Mouse (Mus musculus): Measurements from ENCODE around the gene Klrb1c.
"Not testable (repeated sequence)": the region's sequence is repeated elsewhere in the genome, so short reads cannot be mapped to it uniquely, and the experiment has no call there.

Klrb1c gene

DNA sequence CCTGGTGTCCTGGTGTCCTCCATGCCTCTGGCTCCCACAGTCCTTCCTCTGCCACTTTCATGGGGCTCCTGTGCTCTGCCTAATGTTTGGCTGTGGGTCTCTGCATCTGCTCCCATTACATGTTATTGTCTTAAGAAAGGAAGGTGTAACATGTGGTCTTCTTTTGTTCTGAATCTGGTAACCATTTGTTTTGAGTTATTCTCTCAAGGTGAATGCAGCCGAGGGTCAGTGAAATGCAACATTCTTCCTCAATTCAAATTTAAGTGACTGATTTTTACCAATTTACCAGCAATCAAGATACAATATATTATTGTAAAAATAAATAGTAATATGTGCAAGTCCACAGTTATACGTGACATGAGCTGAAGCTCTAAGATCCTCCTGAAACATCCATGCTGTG is at the start of gene Klrb1c:
Klrb1c (minus strand) TSS at position 101 of the 400 bp plus-strand sequence.
- no peak for DNase-seq

DNA sequence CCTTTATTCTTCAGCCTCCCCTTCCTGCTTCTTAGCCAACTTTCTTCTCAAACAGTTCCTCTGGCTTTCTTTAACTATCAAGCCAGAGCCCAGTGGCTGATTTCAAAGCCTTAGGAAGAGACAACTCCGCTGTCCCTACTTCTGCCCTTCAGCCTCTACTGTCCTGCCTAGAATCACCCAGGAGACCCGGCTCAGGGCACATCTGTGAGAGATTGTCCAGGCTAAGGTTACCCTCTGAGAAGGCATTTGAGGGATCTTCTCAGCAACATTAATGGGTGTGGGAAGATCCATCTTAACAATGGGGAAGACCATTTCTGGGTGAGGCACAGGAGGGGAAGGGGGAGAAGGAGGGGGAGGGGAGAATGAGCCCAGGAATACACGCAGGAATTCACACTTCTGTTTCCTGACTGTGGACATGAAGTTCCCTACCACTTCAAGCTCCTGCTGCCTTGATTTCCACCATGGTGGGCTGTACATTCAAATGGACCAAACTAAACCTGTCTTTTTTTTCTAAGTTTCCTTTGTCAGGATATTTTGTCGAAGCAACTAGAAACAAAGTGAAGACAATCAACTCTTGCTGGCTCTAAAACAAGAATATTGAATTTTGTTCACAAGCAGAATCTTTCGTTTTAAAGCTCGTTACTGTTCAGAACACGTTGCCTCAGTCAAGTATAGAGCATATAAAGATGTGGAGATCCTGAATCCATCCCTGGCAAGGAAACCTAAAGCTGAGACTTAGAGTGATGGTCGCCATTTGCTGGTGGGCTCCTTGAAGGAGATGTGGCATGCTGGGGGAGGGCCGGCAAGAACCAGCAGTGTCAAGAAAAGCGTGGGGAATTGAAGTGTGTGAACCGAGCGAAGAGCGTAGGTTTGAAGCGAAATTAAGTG is 48.7 kb upstream of the Klrb1c start:
- DNase-seq = peak; percentile 14

DNA sequence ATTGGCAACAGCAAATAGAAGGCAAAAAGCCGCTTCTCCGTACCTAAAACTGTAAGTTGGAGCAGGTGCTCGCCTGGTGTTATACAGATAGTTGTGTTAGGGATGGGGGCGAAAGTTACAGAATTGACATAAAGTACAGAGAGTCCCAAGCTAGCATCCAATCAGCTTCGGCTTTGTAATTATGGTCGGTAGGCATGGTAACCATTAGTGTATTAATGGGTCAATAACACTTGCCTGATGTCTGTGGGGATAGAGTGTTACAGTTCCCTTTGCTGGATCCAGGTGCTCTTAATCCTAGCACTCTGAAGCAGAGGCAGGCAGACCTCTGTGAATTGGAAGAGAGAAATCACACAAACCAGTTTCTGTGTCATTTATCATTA is 47.9 kb upstream of the Klrb1c start:
- DNase-seq = no peak

DNA sequence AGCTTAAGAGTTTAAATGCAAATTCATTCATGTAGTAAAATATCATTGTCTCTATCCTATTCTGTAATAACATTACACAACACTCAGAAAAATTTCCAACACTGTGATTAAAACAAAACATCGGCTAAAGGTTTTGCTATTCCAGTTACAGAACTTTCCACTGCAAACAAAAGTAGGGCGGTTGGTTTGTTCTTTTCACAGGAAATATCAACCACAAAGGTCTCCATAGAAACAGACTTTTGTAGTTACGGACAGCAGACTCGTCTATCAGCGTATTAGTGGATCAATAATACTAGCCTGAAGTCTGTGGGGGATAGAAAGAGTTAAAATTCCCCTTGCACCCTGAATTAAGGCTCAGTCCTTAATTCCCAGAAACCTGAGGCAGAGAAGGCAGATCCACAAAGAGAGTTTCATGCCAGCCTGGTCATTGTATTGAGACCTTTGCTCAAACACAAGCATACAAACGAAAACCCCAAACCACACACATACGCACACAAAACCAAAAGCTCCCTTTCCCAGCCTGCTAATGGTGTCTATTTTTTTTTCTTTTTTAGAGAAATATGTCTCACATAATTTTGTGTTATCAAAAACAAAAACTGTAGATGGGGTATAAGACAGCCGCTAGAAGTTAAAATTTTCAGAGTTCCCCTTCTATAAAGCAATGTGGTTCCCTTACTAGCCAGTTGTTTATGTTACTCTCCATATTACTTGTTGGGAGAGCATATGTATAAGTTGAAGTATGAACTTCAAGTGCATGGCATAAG is 47.4 kb upstream of the Klrb1c start:
- no peak for DNase-seq

DNA sequence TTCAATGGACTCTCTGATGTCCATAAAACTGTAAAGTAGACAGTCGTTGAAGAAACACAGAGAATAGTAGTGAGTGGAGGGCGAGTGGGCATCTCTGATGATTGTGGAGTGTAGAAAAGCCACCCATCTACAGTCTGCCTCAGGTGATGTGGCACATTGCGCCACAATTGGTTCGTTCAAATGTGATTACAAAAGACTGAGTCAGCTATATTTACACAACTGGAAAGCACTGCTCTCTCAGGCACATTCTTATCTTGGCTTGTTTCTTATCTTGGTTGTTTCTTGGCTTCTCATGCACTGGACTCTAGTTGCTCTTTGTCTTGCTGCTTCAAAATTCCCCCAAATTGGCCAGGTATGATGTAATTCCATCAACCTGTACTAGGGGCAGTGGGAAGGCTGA is 46.6 kb upstream of the Klrb1c start:
- DNase-seq = no peak

DNA sequence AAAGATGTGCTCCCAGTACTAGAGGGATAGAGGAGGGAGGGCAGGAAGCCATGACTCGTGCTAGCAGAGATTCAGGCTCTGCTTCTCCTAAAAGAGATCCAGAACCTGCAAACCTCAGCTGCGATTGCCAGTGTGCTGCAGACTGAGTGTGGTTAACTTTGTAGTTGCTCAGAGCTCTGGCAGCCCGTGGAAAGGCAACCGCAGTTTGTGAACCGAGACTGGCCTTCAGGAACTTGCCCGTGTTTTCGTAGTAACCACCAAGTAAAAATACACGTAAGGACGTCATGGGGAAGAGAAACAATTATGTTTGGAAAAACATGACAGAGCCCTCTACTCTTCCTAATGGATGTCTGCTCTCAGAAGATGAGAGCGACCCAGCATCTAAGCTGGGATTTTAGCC is 44.0 kb upstream of the Klrb1c start:
- DNase-seq = no peak

DNA sequence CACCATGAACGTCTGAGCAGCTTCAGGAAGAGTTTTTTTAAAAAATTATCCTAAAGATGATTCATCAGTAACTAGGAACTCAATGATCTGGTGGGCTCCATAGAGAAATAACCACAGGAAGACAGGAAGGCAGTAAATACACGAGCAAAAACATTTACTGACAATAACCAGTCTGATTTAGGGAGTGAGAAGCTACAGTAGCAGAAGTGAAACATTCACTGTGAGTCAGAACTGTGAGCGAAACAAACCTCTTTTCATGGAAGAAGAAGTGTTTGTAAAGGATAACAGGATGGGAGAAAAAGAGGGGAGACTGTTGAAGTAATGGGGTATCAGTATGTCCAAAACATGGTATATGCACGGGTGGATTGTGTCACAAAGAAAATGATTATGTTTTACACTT is 40.8 kb upstream of the Klrb1c start:
- DNase-seq = no peak

DNA sequence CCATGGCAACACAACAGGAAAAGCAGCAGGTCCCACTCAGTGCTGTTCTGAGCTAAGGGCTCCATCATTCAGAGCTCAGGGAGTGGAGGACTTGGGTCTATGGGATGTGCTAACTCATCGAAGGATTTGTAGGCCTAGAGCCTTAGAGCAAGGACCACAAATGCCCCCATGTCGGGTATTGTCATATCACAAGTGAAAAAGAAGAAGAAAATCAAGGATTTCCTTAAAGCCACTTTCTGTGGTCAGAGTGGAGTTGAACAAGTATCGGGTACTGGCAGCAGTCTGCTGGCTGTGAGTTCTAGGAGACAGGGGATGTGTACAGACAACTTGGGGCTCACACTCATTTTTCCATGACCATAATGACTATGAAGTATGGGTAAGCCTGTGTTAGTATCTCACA is 37.8 kb upstream of the Klrb1c start:
- no peak for DNase-seq

DNA sequence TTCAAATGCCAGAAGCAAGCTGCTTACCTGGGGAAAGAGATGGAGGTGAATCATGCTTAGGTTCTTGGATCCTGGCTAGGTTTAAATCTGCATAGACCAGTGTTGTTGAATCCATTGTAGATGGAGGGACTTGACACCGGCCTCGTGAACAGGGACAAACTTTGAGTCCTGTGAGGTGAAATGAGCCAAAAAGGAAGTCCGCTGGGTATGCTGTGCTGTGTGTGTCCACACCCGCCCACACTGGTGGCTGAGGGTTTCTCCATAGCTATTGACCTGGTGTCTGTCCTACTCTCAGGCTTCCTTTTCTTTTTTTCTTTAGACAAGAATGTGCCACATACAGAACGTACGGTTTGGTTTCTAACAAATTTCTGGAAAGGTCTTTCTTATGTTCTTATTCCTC is 37.1 kb upstream of the Klrb1c start, which contains the start of the genes Gm44511 and Klrb1b:
Gm44511 (minus strand) TSS at position 184 of the 400 bp plus-strand sequence.
Klrb1b (minus strand) TSS at position 200 of the 400 bp plus-strand sequence.
- DNase-seq = no peak

DNA sequence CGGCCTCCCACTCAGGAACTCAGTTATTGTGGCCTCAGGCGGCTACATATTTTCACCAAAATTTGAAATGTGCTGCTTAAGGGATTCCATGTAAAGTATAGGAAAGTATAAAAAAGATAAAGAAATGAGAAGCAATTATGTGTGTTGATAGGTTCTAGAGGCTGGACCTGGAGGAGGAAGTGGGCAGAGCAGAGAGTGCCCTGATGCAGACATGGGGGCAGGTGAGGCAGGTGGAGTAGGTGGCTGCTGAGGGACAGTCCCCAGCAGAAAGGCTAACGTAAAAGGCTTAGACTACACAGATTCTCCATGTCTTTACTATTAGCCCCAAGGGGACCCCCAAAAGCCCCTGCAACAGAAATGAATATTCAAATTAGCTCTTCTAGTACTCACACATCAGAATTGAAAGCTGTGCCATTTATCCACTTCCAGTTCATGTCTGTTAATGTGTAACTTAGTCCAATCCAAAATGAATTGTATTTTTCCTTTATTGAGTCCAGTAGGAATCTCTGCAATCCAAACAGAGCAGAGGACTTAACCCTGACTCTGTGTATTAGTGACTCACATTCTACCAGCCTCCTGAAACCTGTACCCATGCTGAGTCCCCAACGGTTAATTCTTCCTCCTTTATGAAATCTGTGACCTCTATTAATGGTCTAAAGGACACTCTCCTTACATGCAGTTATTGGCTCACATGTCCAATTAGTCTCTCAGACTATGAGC is 29.2 kb upstream of the Klrb1c start:
- no peak for DNase-seq

DNA sequence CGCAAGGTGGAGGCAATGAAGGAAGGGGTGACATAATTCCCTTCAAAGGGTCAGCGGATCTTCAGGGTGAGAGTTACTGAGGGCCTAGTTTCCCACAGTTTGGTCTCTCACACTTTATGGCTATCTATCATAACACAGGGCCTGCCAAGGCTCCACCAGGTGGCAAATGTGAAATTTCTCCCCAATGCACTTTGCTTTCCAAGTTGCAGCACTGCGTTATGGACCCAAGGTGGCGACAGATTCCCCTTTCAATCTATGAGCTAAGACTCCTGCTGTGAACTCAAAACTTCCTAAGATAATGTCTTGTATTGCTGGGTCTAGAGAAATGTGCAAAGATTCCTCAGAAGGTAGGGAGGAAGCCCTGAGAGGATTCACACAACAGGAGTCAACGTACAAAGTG is 19.5 kb upstream of the Klrb1c start:
- DNase-seq = no peak

DNA sequence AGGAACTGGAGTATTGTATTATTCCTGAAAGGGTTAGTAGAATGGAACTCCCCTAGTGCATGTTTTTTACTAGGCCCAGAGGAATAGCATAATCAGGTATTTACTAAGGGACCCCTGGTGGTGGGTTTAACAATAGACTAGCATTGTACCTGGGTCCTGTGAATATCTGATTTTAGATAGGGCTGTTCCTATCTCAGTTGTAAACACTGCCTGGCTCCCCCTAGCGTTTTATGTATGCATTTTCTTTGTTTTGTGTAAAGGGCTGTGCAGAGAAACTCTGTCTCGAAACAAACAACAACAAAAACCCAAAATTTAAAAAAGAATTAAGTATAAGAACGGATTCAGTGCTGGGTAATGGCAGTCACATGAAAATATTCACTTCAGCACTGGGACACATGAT is 18.0 kb upstream of the Klrb1c start:
- DNase-seq = no peak

DNA sequence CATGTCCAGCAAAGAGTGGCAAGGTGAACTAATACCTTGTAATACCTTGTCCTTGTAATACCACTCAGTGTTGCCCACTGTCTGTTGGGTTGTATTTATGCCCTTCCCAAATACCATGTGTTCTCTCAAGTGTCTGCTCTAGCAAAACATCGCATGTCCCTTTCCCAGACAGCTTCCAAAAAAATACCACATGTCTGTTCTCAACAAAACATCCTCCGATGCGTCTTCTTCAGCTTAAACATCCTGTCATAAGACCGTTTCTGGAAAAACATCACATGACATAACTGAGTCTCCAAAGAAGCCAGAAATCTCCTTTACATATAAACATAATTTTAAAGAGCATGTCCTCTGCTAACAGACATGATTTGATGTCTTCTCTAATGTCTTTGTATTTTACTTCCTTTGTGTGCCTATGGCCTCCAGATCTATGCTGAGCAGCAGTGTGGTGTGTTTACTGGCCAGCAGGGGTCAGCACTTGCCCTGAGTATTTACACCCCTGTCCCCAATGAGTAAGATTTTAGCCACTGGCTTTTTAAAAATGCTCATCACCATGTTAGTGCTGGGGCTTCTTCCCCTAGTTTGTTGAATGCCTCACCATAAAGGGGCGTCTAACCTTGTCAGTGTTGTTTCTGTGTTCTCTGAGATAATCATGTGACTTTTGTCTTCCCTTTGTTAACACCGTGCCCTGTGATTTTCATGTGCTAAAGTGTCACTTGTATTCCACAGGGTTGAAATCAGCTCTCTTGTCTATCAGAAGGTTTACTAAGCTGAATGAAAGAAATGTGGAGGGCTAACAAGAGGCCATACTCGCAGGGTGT is 16.0 kb upstream of the Klrb1c start:
- DNase-seq = peak; percentile 34

DNA sequence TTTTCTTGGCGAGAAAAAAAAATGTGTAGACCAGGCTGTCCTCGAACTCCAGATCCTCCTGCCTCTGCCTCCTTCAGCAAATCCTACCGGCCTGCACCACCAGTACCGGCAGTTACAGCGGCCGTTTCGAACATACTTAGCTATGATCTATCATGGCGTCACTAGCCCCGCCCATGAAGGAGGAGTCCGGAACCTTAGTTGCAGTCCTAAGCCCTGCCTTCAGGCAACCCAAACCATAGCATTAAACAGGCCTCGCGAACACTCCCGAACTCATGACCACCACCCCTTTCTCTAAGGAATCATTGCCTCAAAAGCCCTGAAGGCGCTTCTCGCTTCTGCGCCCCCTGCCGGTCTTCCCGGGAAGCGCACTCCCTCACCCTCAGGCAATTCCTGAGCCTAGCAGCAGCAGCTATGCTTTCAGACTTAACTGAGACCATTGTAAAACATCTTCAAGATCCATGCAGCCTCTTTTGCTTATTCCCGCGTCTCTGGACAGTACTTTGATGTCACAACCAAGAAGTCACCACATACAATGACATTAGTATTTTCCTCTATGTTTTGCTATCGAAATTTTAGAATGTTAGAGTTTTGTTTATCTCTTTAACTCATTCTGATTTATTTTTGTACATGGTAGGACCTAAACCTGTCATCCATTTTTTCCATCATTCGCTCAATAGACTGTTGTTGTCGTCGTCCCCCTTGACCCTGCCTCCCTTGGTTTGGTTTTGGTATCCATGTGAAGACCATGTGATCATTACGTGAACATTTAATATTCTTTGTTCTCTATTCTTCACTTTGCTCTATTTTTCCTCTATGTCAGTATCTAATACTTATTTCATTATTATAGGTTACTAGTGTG is 14.2 kb upstream of the Klrb1c start:
- peak; percentile 96 for DNase-seq

DNA sequence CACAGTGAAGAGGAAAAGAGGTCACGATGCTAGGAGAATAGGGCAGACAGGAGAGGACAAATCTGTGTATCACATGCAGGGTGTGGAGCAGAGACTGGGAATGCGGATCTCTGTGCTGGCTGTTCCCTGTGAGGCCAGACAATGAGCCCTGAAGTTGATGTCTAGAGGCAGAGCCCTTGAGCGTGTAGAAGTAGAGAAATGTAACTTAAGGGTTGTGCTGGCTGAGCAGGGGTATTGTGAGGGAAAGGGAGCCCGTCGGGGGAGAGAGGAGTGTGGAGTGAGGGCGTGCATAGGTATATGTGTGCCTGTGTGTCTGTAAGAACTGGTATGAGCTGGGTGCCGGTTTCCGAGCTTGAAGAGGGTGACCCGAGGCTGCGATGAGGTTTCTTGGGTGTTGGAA is 13.5 kb upstream of the Klrb1c start:
- no peak for DNase-seq

DNA sequence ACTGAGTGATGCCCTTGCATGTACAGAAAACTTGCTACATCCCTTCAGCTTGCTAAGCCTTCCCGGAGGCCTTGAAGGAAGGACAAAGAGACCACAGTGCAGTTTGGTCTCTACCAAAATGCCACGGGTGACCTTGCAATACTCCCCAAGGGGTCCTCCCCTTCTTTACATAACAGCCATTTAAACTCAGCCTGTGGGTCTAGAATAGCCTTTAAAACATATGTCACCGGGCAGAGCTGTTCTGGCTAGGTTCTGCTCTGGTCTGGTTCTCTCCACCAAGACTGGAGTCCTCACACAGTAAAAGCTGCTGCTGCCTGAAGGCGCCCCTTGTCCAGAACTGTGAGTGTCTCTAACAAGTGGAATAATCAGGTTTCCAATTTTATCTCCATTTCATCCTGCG is 11.7 kb upstream of the Klrb1c start:
- DNase-seq = not testable (repeated sequence)

DNA sequence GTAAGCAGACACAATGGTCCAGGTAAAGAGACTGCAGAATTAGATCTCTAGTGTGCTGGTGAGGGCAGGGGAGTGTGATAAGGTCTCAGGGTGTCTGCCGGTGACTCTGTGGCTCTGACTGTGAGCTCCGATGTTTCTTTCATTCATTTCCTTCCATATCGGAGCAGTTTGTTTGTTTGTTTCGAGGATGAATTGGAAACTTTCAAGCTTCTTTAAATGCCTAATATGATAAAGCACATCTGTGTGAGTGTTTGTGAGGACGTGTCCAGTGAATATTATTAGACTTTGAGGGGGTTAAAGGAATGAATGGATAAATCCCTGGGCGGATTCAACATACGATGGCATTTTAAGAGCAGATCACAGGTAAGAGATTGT is 10.9 kb upstream of the Klrb1c start:
- no peak for DNase-seq

DNA sequence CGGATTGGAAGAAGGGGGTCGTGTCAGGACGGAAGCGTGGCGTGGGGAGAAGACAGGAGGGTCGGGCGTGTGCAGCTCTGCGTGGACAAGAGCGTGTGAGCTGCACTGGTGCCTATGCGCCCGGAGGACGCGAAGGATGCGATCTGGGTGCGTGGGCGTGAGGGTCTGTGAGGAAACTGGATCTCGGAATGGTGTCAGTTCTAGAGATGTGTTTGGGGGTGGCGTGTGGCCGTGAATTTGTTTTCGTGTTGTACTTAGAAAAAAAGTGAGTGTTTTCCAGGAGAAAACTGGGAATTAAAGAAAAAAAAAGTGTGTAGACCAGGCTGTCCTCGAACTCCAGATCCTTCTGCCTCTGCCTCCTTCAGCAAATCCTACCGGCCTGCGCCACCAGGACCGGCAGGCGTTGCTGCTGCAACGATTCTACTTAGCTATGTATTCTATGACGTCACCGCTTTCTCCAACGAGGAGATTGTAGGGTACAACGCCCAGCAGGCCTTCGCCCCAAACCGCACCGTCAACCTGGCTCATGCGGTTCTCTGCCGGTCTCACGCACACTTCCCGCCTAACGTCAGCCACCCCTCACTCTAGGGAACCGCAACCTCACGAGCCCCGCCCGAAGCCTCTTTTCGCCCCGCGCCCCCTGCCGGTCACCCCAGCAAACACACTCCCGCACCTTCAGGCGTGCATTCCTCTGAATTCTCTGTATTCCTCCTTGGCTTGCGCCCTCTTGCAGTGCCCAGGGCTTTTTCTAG is 10.3 kb upstream of the Klrb1c start:
- peak; percentile 86 for DNase-seq

DNA sequence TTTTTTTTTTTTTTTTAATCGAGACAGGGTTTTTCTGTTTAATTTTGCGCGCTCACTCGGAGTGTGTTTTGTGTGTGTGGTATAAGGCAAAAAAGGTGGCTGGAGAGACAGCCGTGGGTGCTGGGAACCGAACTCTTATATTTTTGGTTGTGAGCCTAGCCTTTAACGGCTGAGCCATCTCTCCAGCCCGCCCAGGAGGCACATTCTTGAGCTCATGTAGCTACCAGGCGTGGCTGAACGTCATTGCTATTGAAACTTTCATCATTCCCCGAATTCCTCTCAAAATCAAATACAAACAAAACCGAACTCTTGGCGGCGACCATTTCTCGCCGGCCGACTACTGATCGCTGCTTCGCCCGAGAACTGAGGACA is 9.7 kb upstream of the Klrb1c start:
- DNase-seq = peak; percentile 79

DNA sequence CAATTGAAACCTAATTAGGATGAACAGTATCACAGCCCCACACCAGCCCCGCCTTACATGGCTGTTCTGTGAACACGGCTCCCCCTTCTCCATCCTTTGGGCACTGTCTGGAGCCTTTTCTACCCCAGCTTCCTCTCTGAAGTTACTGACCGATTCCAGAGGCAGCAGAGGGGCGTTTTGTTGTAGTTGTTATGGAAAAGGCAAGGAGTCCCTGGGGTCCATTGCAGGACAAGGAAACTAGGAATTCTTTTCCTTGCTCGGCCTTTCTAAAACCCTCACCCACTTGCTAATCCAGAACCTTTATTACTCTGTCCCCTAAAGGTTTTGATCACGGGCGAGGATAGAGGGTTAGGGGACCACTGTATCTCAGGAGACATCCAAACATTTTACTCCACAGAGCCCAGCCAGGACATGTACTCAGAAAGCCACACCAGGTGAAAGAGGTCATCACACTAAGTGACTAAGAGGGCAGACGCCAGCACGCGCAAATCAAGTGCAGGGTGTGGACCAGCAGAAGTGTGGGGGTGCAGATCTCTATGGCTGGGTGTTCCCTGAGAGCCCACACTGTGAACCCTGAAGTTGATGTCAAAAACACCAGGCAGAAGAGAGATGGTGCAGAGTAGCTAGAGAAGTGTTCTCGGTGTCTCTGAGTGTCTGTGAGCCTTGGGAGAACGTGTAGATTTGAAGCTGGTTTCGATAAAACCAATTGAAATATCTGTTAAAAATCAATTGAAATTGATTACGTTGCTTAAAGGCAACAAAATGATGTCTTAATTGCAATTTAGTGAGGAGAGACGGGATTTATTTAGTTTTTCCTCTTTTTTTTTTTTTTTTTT is 9.1 kb upstream of the Klrb1c start:
- DNase-seq = no peak

Data from right cerebral cortex, adult 18-20 months (tissue).